In the genomic region with DNA sequence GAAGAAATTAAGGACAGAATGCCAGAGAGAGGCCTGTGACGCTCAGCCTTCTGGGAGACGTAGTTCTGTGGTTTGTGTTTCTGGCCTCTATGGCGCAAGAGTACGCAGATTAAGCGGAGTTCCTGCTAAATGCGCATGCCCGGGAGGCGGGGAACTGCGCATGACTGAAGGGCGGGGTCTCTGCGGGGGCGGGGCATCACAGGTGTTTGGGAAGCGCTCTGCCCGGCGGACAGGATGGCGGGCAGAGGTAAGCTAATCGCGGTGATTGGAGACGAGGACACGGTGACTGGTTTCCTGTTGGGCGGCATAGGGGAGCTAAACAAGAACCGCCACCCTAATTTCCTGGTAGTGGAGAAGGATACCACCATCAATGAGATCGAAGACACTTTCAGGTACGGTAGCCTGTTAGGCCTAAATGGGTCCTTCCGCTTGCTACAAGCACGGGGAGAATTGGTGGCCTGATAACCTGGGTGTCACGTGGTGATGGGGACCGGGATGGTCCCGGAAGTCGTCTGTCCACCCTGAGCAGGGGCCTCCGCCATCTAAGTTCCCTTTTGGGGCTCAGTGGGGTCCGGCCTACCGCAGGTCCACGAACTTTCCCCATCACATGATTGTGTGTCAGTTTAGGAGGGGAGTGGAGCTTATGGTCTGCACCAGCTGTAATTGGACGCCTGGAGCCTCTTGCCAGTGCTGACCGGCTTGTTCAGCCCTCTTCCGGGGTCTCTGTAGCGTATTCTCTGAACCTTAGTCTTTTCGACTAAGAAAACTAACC, we compare ENCODE assay signal across 8 mouse cellular contexts. TPM values are rescaled to one million over a fixed set of nuclear protein-coding genes. Genes with fewer than 3 reads are reported as not detected.
DNase-seq lines count a peak whose midpoint lies in the region; ATAC-seq and TF ChIP-seq lines count a peak whose summit lies in the region.

Gene Atp6v1f (plus strand): TSS at position 136 of the 772 bp plus-strand sequence.

- peak; percentile 65; the same call in 1 of the 2 replicates for TF ChIP-seq POLR2A in bone marrow, adult 2 months (IDR thresholded peaks at IDR 0.05; ENCODE audit: borderline replicate concordance, control insufficient read depth, low read depth, low read length)
- no peak for TF ChIP-seq POLR2A in limb, embryonic 14.5 days (IDR thresholded peaks at IDR 0.05; ENCODE audit: borderline replicate concordance, extremely low read depth, insufficient read depth, insufficient read length)

- ATAC-seq in embryonic facial prominence, embryonic 15.5 days (ENCODE audit: insufficient number of reproducible peaks, low FRiP score, low TSS enrichment, low read depth): peak; percentile 94
- peak; percentile 95 for ATAC-seq in limb, embryonic 14.5 days (ENCODE audit: low FRiP score, low read depth)
- peak; percentile 94 for ATAC-seq in midbrain, postnatal 0 days (ENCODE audit: low FRiP score)

- H3K27ac ChIP-seq in bone marrow, adult 2 months (ENCODE audit: control insufficient read depth, insufficient read depth, low read depth, low read length, poor library complexity): peak within 1 kb of the TSS; percentile 46
- peak within 1 kb of the TSS; percentile 71 for H3K27ac ChIP-seq in embryonic facial prominence, embryonic 15.5 days (replicated peaks)
- peak within 1 kb of the TSS; percentile 46; the same call in 1 of the 2 replicates for H3K27ac ChIP-seq in limb, embryonic 14.5 days (replicated peaks; ENCODE audit: low read depth, low read length)
- H3K27ac ChIP-seq in midbrain, postnatal 0 days (ENCODE audit: low read depth, low read length): peak within 1 kb of the TSS; percentile 70

- no peaks in the 10 kb centered on the region for H3K9me3 ChIP-seq in embryonic facial prominence, embryonic 15.5 days (replicated peaks)
- H3K9me3 ChIP-seq in limb, embryonic 14.5 days (ENCODE audit: control insufficient read depth, low read length): no peaks in the 10 kb centered on the region
- H3K9me3 ChIP-seq in midbrain, postnatal 0 days (ENCODE audit: low read length): no peaks in the 10 kb centered on the region

- TF ChIP-seq CTCF in bone marrow, adult 2 months (IDR thresholded peaks at IDR 0.05; ENCODE audit: control insufficient read depth, insufficient read depth, low read length): no peak
- peak; percentile 30; the same call in 1 of the 2 replicates for TF ChIP-seq CTCF in midbrain, postnatal 0 days (IDR thresholded peaks at IDR 0.05)

- under 1% methylated on average over 39 of the region's 39 CpGs for WGBS in bone marrow, adult 2 months
- WGBS in embryonic facial prominence, embryonic 15.5 days: under 1% methylated on average over 39 of the region's 39 CpGs
- under 1% methylated on average over 39 of the region's 39 CpGs for WGBS in limb, embryonic 14.5 days
- WGBS in midbrain, postnatal 0 days: under 1% methylated on average over 39 of the region's 39 CpGs

- peak within 1 kb of the TSS; percentile 65 for H3K9ac ChIP-seq in embryonic facial prominence, embryonic 15.5 days
- H3K9ac ChIP-seq in limb, embryonic 14.5 days (ENCODE audit: low read depth, low read length, severe bottlenecking): peak within 1 kb of the TSS; percentile 65
- H3K9ac ChIP-seq in midbrain, postnatal 0 days (replicated peaks; ENCODE audit: low read length, poor library complexity, severe bottlenecking): peak within 1 kb of the TSS; percentile 63

- peak; percentile 97 for DNase-seq in 416B (ENCODE audit: low read depth)
- DNase-seq in heart, adult 8-10 months (ENCODE audit: low spot score): peak; percentile 93
- peak; percentile 95 for DNase-seq in kidney, adult 9 months
- DNase-seq in limb, embryonic 14.5 days (ENCODE audit: low spot score): peak; percentile 92
- peak; percentile 97 for DNase-seq in midbrain, postnatal 0 days (ENCODE audit: low spot score)
- DNase-seq in spleen, postnatal 14 days (ENCODE audit: low spot score in 2 of 2): peak; percentile 80 to 85

- peak within 1 kb of the TSS; percentile 76 for H3K4me2 ChIP-seq in embryonic facial prominence, embryonic 15.5 days (replicated peaks)
- H3K4me2 ChIP-seq in limb, embryonic 14.5 days (replicated peaks; ENCODE audit: low read depth, low read length, severe bottlenecking): peak within 1 kb of the TSS; percentile 59
- H3K4me2 ChIP-seq in midbrain, postnatal 0 days (ENCODE audit: low read depth, low read length, poor library complexity, severe bottlenecking): peak within 1 kb of the TSS; percentile 59

- peak within 1 kb of the TSS; percentile 88 for H3K4me3 ChIP-seq in bone marrow, adult 2 months (replicated peaks; ENCODE audit: control insufficient read depth, low read depth, low read length)
- H3K4me3 ChIP-seq in embryonic facial prominence, embryonic 15.5 days (replicated peaks): peak within 1 kb of the TSS; percentile 76
- H3K4me3 ChIP-seq in limb, embryonic 14.5 days (replicated peaks; ENCODE audit: low read length): peak within 1 kb of the TSS; percentile 68
- peak within 1 kb of the TSS; percentile 71 for H3K4me3 ChIP-seq in midbrain, postnatal 0 days (ENCODE audit: low read depth, low read length)

- H3K27me3 ChIP-seq in embryonic facial prominence, embryonic 15.5 days: no peaks in the 10 kb centered on the region
- H3K27me3 ChIP-seq in limb, embryonic 14.5 days (ENCODE audit: control insufficient read depth, insufficient read depth, low read length): no peaks in the 10 kb centered on the region
- no peaks in the 10 kb centered on the region for H3K27me3 ChIP-seq in midbrain, postnatal 0 days (ENCODE audit: insufficient read depth, low read length)

- H3K36me3 ChIP-seq in embryonic facial prominence, embryonic 15.5 days: peaks cover 17% of the 10 kb centered on the region
- peaks cover 13% of the 10 kb centered on the region for H3K36me3 ChIP-seq in limb, embryonic 14.5 days (ENCODE audit: control insufficient read depth, insufficient read depth, low read length)
- H3K36me3 ChIP-seq in midbrain, postnatal 0 days (ENCODE audit: insufficient read depth, low read length): peaks cover 15% of the 10 kb centered on the region

- no peaks in the 10 kb centered on the region; the same call in 1 of the 2 replicates for H3K4me1 ChIP-seq in bone marrow, adult 2 months (ENCODE audit: control insufficient read depth, insufficient read depth, low read length)
- peaks cover 11% of the 10 kb centered on the region for H3K4me1 ChIP-seq in embryonic facial prominence, embryonic 15.5 days
- peaks cover 8% of the 10 kb centered on the region for H3K4me1 ChIP-seq in limb, embryonic 14.5 days (ENCODE audit: control insufficient read depth, insufficient read depth, low read length)
- H3K4me1 ChIP-seq in midbrain, postnatal 0 days (ENCODE audit: insufficient read depth, low read length): peaks cover 10% of the 10 kb centered on the region; the same call in 1 of the 2 replicates

RNA-seq across cellular contexts. Expression of gene Atp6v1f, which starts in this region (rescaled TPM):
- 123 and 143 TPM in 2 replicates for polyA plus RNA-seq in bone marrow, adult 2 months (2011; ENCODE audit: insufficient read depth, insufficient read length, low replicate concordance, missing spikeins)
- 243 and 252 TPM in 2 replicates for polyA plus RNA-seq in embryonic facial prominence, embryonic 15.5 days (2015; fragmentation: Nextera tagmentation; extraction: Ambion mirVana)
- 100 to 1,000 TPM; 128 to 134 (median 131) TPM for total RNA-seq in heart, adult 8-10 months (2022)
- 195 and 204 TPM in 2 replicates for polyA plus RNA-seq in limb, embryonic 14.5 days (2012; rRNA removed)
- 226 and 239 TPM in 2 replicates for polyA plus RNA-seq in limb, embryonic 14.5 days (2014; fragmentation: Nextera tagmentation; extraction: Ambion mirVana)
- 262 and 302 TPM in 2 replicates for total RNA-seq in midbrain, postnatal 0 days (2014; rRNA removed)
- 361 and 388 TPM in 2 replicates for polyA plus RNA-seq in midbrain, postnatal 0 days (2015; fragmentation: Nextera tagmentation; extraction: Ambion mirVana)

Comparison
In these comparisons a context has a peak if more than half of its experiments do, and no peak if none do; other contexts are left out.
1. Peak in every context shown above with its lines: DNase-seq, ATAC-seq, H3K4me3 ChIP-seq and H3K27ac ChIP-seq.